Mouse (Mus musculus) T-helper 1 cell (primary cell): ENCODE data around the gene Lrrc34.

Source experiments
- in situ Hi-C: fragments of 300-600 bp; cut with MboI, MseI; formaldehyde crosslinking; loops from one replicate; pipeline ENCODE4 v1.15.1; 2025; ENCODE audit warnings: high pct_unique_total_duplicates

The Lrrc34 gene

DNA sequence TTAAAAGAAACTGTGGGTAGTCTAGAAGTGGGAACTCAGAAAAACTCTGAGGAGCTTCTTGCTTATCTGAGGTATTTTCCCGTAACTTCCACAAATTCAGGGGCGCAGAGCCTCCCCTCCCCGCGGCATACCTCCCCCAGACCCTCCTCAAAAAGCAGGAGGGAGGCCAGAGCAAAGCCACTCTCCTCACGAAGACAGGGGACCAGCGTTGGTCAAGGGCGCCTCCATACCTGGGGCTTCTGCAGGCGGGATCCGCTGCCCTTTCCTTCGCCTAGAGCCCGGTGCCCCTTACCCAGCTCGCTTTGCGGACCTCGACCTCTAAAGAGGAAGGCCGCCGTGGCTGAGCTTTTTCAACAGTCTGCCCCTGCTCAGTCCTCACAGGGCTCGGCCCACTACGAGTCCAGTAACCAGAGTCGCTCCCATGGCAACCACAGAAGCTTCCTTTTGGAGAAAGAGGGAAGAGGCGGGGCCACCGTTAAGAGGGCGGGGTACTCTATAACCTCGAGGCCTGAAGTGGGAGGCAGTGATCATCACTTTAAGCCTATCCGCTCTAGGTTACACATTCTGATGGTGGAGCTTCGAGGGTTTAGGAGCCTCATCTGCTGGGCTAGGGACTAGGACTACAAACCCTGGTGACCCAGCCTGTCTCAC lies at the start of gene Lrrc34:
Lrrc34 (minus strand) TSS at position 430 of the 651 bp plus-strand sequence.
- in situ Hi-C loops, result no loop called here

GRCm38 (mm10) chr3:30696346-30696745 lies 48.7 kb upstream of the Lrrc34 start:
- in situ Hi-C loops, result no loop called here

- in situ Hi-C loops, result no loop called here
Observed at GRCm38 (mm10) chr3:30695661-30696060, 48.0 kb upstream of the Lrrc34 start.

DNA sequence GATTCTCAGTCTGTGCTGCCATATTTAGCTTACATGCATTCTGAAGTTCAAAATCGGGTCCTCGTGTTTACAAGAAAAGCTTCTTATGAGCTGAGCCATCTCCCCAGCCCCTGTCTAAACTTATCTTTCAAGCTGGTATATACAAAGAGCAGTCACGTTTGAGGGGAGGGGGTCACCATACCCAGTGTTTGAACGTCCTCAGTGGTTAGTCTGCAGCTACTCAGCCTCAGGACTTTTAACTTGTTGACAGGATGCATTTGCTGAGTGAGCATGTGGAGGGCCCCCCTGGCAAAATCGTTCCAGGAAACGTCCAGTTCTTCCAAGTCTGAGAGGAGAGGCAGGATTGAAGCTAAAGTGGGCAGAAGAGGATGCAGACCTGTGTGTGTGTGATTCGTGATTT lies 43.3 kb upstream of the Lrrc34 start:
- in situ Hi-C loops, result no loop called here

DNA sequence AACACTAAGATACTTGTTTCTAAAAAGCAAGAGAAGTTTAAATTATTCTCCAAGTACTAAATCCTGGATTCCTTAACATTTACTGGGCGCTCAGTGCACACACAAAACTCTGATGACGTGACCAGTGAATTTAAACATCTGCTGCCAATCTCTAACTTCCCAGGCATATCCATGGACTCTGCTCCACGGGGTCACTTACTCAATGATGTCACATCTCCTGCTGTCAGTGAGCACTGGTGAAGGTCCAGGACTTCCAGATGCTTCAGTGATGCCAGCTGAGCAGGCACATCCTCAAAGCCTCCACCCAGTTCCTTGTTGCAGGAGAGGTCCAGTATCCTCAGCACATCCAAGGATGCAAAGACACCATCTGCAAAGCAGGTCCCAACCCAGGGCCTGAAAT lies 39.5 kb upstream of the Lrrc34 start:
- in situ Hi-C loops, result no loop called here

- in situ Hi-C loops, result no loop called here
Observed at GRCm38 (mm10) chr3:30683190-30683589, 35.5 kb upstream of the Lrrc34 start.

DNA sequence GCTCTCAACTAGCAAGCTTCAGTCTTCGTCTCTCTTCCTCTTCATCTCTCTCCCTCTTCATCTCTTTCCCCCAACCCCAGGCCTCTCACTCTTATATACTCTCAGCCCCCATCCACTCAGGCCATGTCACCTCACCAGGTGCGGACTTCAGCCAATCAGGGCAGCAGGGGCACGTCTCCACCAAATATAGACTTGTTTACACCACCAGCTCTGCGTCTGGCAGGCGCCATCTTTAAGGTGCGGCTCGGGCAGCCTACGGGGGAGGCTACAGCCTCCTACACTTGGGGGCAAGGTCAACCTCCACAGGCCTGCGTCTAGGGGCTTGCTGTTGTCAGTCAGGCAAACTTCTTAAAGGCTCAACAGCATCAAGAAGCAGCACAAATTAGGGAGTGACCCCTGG lies 10.8 kb upstream of the Lrrc34 start:
- in situ Hi-C loops, result no loop called here

- in situ Hi-C loops, result no loop called here
Observed at GRCm38 (mm10) chr3:30655937-30656336, 8.3 kb upstream of the Lrrc34 start.

DNA sequence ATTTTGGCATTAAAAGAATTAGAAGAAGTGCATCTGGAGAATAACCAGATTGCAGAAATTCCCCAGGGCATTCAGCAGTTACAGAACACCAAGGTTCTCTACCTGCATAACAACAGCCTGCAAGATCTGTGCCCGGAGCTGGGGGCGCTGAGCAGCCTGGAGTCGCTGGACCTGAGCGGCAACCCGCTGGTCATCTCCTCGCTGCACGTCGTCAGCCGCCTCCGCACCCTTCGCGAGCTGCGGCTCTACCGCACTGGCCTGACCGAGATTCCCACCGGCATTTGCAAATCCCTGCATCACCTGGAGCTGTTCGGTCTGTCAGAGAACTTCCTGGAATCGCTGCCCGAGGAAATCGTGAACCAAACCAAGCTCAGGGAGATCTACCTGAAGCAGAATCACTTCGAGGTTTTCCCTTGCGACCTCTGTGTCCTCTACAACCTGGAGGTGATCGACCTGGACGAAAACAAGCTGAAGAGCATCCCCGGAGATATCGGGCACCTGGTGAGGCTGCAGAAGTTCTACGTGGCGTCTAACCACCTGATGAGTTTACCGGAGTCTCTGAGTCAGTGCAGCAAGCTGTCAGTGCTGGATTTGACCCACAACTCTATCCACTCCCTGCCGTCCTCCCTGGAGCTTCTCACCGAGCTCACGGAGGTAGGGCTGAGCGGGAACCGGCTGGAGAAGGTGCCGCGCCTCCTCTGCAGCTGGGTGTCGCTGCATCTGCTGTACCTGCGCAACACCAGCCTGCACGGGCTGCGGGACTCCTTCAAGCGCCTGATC lies 2.6 kb upstream of the Lrrc34 start:
- in situ Hi-C loops, result no loop called here

- in situ Hi-C loops, result no loop called here
Observed at GRCm38 (mm10) chr3:30648466-30648865, 797 bp upstream of the Lrrc34 start.

- in situ Hi-C loops, result no loop called here
Observed at GRCm38 (mm10) chr3:30646761-30647160, 908 bp downstream of the Lrrc34 start.

GRCm38 (mm10) chr3:30644207-30644606 lies 3.5 kb downstream of the Lrrc34 start, which contains the start of gene Lrriq4:
Lrriq4 (plus strand) TSS chr3:30644507.
- in situ Hi-C loops, result no loop called here

- in situ Hi-C loops, result no loop called here
Observed at GRCm38 (mm10) chr3:30635629-30636028, 12.0 kb downstream of the Lrrc34 start.

- in situ Hi-C loops, result no loop called here
Observed at GRCm38 (mm10) chr3:30633681-30634080, 14.0 kb downstream of the Lrrc34 start.

- in situ Hi-C loops, result no loop called here
Observed at GRCm38 (mm10) chr3:30620132-30620531, 27.5 kb downstream of the Lrrc34 start.

- in situ Hi-C loops, result no loop called here
Observed at GRCm38 (mm10) chr3:30610930-30611329, 36.7 kb downstream of the Lrrc34 start.

GRCm38 (mm10) chr3:30608999-30609398 lies 38.7 kb downstream of the Lrrc34 start:
- in situ Hi-C loops, result loop anchor here (10.0 kb wide), 2 partner anchors 1796 to 1804 kb away; partner anchors contain the start of gene Rpl22l1

DNA sequence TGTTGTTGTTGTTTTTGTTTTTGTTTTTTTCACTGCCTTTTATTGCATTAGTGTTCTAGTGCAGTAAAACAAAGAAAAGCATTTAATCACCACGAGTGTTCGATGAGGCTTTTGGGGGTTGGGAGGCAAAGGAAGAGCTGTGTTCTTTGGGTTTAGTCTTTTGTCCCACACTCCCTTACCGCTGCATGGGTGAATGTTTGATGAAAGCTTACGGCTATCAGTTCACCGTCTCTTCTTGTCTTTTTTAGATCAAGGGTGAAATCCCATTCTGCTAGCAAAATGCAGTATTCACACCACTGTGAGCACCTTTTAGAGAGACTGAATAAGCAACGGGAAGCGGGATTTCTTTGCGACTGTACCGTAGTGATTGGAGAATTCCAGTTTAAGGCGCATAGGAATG lies 44.4 kb downstream of the Lrrc34 start:
- in situ Hi-C loops, result loop anchor here (5.0 to 10.0 kb wide), 5 partner anchors 189 to 1802 kb away; partner anchors contain the start of genes Rpl22l1 and Sec62

- in situ Hi-C loops, result loop anchor here (5.0 to 10.0 kb wide), 5 partner anchors 190 to 1802 kb away; partner anchors contain the start of genes Rpl22l1 and Sec62
Observed at GRCm38 (mm10) chr3:30602740-30603098, 45.0 kb downstream of the Lrrc34 start.

DNA sequence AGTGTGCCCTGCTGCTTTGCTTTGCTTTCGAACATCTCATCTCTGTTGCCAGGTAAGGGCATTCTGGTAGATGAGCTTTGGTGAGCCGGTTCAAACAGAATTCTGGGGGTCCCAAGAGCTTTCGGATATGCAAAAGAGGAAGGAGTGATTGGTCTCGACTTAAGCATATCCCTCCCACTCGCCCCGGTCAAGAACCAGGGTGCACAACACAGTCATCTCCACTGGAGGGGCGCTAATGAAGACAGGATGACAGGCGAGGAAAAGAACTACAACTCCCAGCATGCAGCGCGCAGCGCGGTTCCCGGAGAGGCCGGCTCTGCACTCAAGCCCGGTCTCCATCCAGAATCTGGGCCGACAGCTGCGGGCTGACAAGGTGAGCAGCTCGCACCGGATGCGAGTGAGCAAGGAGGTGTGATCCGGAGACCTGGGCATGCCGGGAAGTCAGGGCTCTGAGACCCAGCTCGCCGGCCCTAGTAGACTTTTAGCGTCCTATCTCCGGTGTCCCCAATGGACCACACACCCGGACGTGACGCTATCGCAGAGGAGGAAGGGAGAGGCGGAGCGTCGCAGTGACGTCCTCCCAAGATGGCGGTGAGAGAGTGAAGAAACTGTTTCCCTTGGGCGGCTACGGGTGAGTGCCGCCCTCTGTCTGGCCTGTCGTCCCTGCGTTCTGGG lies 45.5 kb downstream of the Lrrc34 start, which contains the start of gene Mynn:
Mynn (plus strand) TSS at position 1 of the 675 bp plus-strand sequence.
- in situ Hi-C loops, result loop anchor here (5.0 to 10.0 kb wide), 5 partner anchors 190 to 1803 kb away; partner anchors contain the start of genes Rpl22l1 and Sec62

DNA sequence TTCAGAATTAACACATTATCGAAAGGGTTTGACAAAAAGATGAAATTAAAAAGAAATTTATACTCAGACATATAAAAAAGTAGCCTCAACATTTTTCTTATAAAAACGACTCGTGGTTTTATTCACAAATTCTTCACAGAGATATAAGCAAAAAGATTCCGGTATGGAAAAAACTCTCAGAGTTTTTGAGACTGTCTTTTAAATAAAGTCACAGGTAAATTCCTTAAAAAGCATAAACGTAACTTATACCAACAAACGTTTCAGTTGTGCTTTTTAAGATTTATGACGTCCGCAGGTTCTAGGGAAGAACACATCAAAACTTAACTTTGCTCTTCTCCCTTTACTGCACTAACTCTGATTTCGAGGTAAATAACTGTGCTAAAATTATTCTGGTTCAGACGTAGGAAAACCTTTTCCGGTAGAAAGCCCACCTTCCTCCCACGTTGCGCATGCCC lies 46.0 kb downstream of the Lrrc34 start:
- in situ Hi-C loops, result loop anchor here (5.0 to 10.0 kb wide), 5 partner anchors 191 to 1803 kb away; partner anchors contain the start of genes Rpl22l1 and Sec62

DNA sequence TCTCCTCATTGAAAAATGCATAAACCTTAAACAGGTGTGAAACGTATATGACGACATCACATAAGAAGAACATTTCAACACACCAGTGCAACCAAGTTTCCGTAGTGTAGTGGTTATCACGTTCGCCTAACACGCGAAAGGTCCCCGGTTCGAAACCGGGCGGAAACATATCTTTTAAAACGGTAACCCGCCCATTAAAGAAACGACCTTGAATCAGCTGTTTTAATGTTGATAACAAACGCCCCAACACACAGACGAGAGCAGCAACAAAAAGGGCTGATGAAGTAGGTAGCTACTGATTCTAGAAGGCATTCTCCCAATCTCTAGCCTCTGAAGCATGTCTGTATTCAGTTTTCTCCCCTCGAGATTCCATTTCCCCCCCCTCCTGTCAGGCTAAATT lies 46.5 kb downstream of the Lrrc34 start:
- in situ Hi-C loops, result loop anchor here (5.0 to 10.0 kb wide), 5 partner anchors 191 to 1804 kb away; partner anchors contain the start of genes Rpl22l1 and Sec62
